Mouse (Mus musculus) heart, embryonic 14.5 days (tissue): ENCODE data around the gene Insrr. TPM values are rescaled to one million over a fixed set of nuclear protein-coding genes. Genes with fewer than 3 reads are reported as not detected.

ENCODE experiments used
- ATAC-seq: fragments of 200-750 bp; cut with Nextera tagmentation; 2 replicates; pipeline ENCODE4 v1.8.0; 2017; ENCODE audit warnings: low read depth, moderate TSS enrichment; ENCODE audit not compliant: insufficient number of reproducible peaks, insufficient read depth, low FRiP score
- H3K27ac ChIP-seq, 2 experiments: fragments of 200-500 bp in 1 of 2; fragments of 300-500 bp in 1 of 2; sonication (generic) in 1 of 2; replicated peaks in 1 of 2; 2 replicates each; pipeline ENCODE4 v1.5.1; 2012 to 2014; ENCODE audit warnings: low read depth in 2 of 2, low read length in 2 of 2, control low read depth in 1 of 2, mild to moderate bottlenecking in 1 of 2, mixed read lengths in 1 of 2; ENCODE audit not compliant: control insufficient read depth in 1 of 2, insufficient read depth in 1 of 2
- H3K27me3 ChIP-seq: fragments of 300-500 bp; sonication (generic); 2 replicates; pipeline ENCODE4 v1.6.1; 2014; ENCODE audit warnings: mild to moderate bottlenecking, low read length, control low read depth; ENCODE audit not compliant: control insufficient read depth, insufficient read depth
- H3K36me3 ChIP-seq: fragments of 300-500 bp; sonication (generic); 2 replicates; pipeline ENCODE4 v1.6.1; 2014; ENCODE audit warnings: mild to moderate bottlenecking, control low read depth, low read length, mixed read lengths; ENCODE audit not compliant: control insufficient read depth, insufficient read depth
- H3K4me1 ChIP-seq, 2 experiments: fragments of 200-500 bp in 1 of 2; fragments of 300-500 bp in 1 of 2; sonication (generic) in 1 of 2; 2 replicates each; pipeline ENCODE4 v1.6.1; 2012 to 2014; ENCODE audit warnings: low read length in 2 of 2, control low read depth in 1 of 2, mixed read lengths in 1 of 2; ENCODE audit not compliant: control insufficient read depth in 2 of 2, insufficient read depth in 2 of 2
- H3K4me2 ChIP-seq: fragments of 300-500 bp; sonication (generic); 2 replicates; pipeline ENCODE4 v1.6.1; 2014; ENCODE audit warnings: mild to moderate bottlenecking, low read length
- H3K4me3 ChIP-seq, 2 experiments: fragments of 200-500 bp in 1 of 2; fragments of 300-500 bp in 1 of 2; sonication (generic) in 1 of 2; 2 replicates each; pipeline ENCODE4 v1.5.1; 2012 to 2014; ENCODE audit warnings: low read length in 2 of 2, mild to moderate bottlenecking in 2 of 2, control low read depth in 1 of 2, low read depth in 1 of 2, moderate library complexity in 1 of 2; ENCODE audit not compliant: control insufficient read depth in 1 of 2, insufficient read depth in 1 of 2
- H3K9ac ChIP-seq: fragments of 300-500 bp; sonication (generic); 2 replicates; pipeline ENCODE4 v1.6.1; 2014; ENCODE audit warnings: mild to moderate bottlenecking, low read length
- H3K9me3 ChIP-seq: fragments of 300-500 bp; sonication (generic); 2 replicates; pipeline ENCODE4 v1.6.1; 2016; ENCODE audit warnings: low read length, control low read depth; ENCODE audit not compliant: control insufficient read depth
- WGBS: fragments of 180-500 bp; shearing (Covaris S2); extraction: QIAGEN DNeasy Blood & Tissue Kit; methylation state at CpG from one replicate; pipeline ENCODE4 v1.1.7; 2014; 5-methylcytosine and 5-hydroxymethylcytosine counted together
- polyA plus RNA-seq: library from polyadenylated mRNA; unstranded; fragments of >200 nt; fragmentation: Nextera tagmentation; extraction: Ambion mirVana; gene quantifications from 2 replicates; pipeline ENCODE4 v1.2.1, GENCODE M21; 2014

Insrr gene
- polyA plus RNA-seq, 1 experiment from 2014 or later, result 0.08 TPM

GRCm38 (mm10) chr3:87789768-87790167 lies 7.0 kb upstream of the Insrr start:
- H3K9ac ChIP-seq, result no peak overlapping the region
- H3K4me2 ChIP-seq, result no peak overlapping the region
- H3K36me3 ChIP-seq, result no peaks in the 10 kb centered on the region
- H3K27me3 ChIP-seq, result peaks cover 60% of the 10 kb centered on the region
- H3K9me3 ChIP-seq, result no peaks in the 10 kb centered on the region
- peaks cover 13 to 15% of the 10 kb centered on the region in 2 experiments for H3K4me1 ChIP-seq
- 36% methylated on average over 5 of the region's 5 CpGs for WGBS
- H3K4me3 ChIP-seq, result no peak overlapping the region
- no peak overlapping the region for H3K27ac ChIP-seq
- ATAC-seq, result no peak

- Histone ChIP-seq H3K4me1 (peaks cover 0 to 20% of the 10 kb centered on the region in 2 experiments; a peak in 3 of 4 replicates), H3K9ac (no peak within 1 kb of the TSS), H3K4me2 (peak within 1 kb of the TSS; percentile 42), H3K36me3 (no peaks in the 10 kb centered on the region), H3K27me3 (peaks cover 98% of the 10 kb centered on the region), H3K9me3 (no peaks in the 10 kb centered on the region), H3K4me3 (peak within 1 kb of the TSS; percentile 7 to 26; a peak in 2 of 4 replicates), H3K27ac (no peak within 1 kb of the TSS)
- WGBS, result under 1% methylated on average over 40 of the region's 47 CpGs
- no peak for ATAC-seq
These were observed 1.8 kb upstream of the Insrr start, which contains the start of gene Ntrk1 for GRCm38 (mm10) chr3:87794922-87795325. Gene Ntrk1, minus strand, starts transcription at chr3:87795162.

GRCm38 (mm10) chr3:87795336-87796277 lies 1.1 kb upstream of the Insrr start:
- no peak for ATAC-seq
- Histone ChIP-seq H3K4me3 (peak overlapping the region in 1 of 2 experiments; percentile 26; a peak in 1 of 4 replicates), H3K4me2 (peak overlapping the region; percentile 42), H3K9me3 (no peaks in the 10 kb centered on the region), H3K27me3 (peaks cover 100% of the 10 kb centered on the region), H3K4me1 (peaks cover 0 to 20% of the 10 kb centered on the region in 2 experiments; a peak in 3 of 4 replicates), H3K27ac (no peak overlapping the region), H3K9ac (no peak overlapping the region), H3K36me3 (no peaks in the 10 kb centered on the region)
- 20% methylated on average over 33 of the region's 33 CpGs for WGBS

GRCm38 (mm10) chr3:87801681-87802080 lies 4.9 kb downstream of the Insrr start:
- H3K4me2 ChIP-seq, result no peak overlapping the region
- no peak for ATAC-seq
- H3K36me3 ChIP-seq, result no peaks in the 10 kb centered on the region
- H3K9ac ChIP-seq, result no peak overlapping the region
- peaks cover 3 to 5% of the 10 kb centered on the region in 2 experiments; a peak in 3 of 4 replicates for H3K4me1 ChIP-seq
- WGBS, result 50% methylated on average over 5 of the region's 5 CpGs
- no peak overlapping the region for H3K27ac ChIP-seq
- no peaks in the 10 kb centered on the region for H3K9me3 ChIP-seq
- H3K4me3 ChIP-seq, result no peak overlapping the region
- peaks cover 98% of the 10 kb centered on the region for H3K27me3 ChIP-seq

- ATAC-seq, result no peak
- WGBS, result 5% methylated on average over 26 of the region's 26 CpGs
- no peaks in the 10 kb centered on the region for H3K9me3 ChIP-seq
- H3K4me2 ChIP-seq, result peak overlapping the region; percentile 67
- H3K4me1 ChIP-seq, result peaks cover 0 to 3% of the 10 kb centered on the region in 2 experiments; a peak in 3 of 4 replicates
- H3K4me3 ChIP-seq, result peak overlapping the region; percentile 21 to 32
- H3K36me3 ChIP-seq, result no peaks in the 10 kb centered on the region
- H3K9ac ChIP-seq, result 0 out of 2 replicates have a peak overlapping the region, but pooled peaks have one; percentile 17
- H3K27ac ChIP-seq, result no peak overlapping the region
- peaks cover 92% of the 10 kb centered on the region for H3K27me3 ChIP-seq
These were observed 7.4 kb downstream of the Insrr start for GRCm38 (mm10) chr3:87804038-87804677.

- Histone ChIP-seq H3K36me3 (no peaks in the 10 kb centered on the region), H3K4me1 (peaks cover 0 to 2% of the 10 kb centered on the region in 2 experiments; a peak in 2 of 4 replicates), H3K9ac (no peak overlapping the region), H3K27me3 (peaks cover 92% of the 10 kb centered on the region), H3K4me3 (peak overlapping the region; percentile 4 to 5; a peak in 1 of 4 replicates), H3K9me3 (no peaks in the 10 kb centered on the region), H3K4me2 (peak overlapping the region; percentile 14; the same call in 1 of the 2 replicates), H3K27ac (no peak overlapping the region)
- WGBS, result 7% methylated on average over 28 of the region's 28 CpGs
- ATAC-seq, result peak; percentile 20; the same call in 1 of the 2 replicates
These were observed 12.7 kb downstream of the Insrr start for GRCm38 (mm10) chr3:87809322-87809962.

- no peaks in the 10 kb centered on the region for H3K9me3 ChIP-seq
- H3K4me1 ChIP-seq, result peaks cover 0 to 2% of the 10 kb centered on the region in 2 experiments; a peak in 2 of 4 replicates
- H3K4me3 ChIP-seq, result no peak overlapping the region
- no peaks in the 10 kb centered on the region for H3K36me3 ChIP-seq
- peaks cover 89% of the 10 kb centered on the region for H3K27me3 ChIP-seq
- no peak for ATAC-seq
- H3K9ac ChIP-seq, result no peak overlapping the region
- H3K27ac ChIP-seq, result no peak overlapping the region
- 74% methylated on average over 8 of the region's 8 CpGs for WGBS
- H3K4me2 ChIP-seq, result no peak overlapping the region
These were observed 14.5 kb downstream of the Insrr start for GRCm38 (mm10) chr3:87811297-87811696.
